Mouse (Mus musculus) natural killer cell, adult 2 months (primary cell): ENCODE measurements at regions not wholly inside any gene's neighbourhood (a gene's known extent, or its start where the extent isn't known, plus 50 kb on each side); places are given as distances from the start of the nearest gene placed in this dataset.

ENCODE experiments used
- DNase-seq, 2 experiments: peaks; one replicate each; pipeline ENCODE4 v3.0.0; 2022; ENCODE audit warnings: low spot score in 2 of 2

DNA sequence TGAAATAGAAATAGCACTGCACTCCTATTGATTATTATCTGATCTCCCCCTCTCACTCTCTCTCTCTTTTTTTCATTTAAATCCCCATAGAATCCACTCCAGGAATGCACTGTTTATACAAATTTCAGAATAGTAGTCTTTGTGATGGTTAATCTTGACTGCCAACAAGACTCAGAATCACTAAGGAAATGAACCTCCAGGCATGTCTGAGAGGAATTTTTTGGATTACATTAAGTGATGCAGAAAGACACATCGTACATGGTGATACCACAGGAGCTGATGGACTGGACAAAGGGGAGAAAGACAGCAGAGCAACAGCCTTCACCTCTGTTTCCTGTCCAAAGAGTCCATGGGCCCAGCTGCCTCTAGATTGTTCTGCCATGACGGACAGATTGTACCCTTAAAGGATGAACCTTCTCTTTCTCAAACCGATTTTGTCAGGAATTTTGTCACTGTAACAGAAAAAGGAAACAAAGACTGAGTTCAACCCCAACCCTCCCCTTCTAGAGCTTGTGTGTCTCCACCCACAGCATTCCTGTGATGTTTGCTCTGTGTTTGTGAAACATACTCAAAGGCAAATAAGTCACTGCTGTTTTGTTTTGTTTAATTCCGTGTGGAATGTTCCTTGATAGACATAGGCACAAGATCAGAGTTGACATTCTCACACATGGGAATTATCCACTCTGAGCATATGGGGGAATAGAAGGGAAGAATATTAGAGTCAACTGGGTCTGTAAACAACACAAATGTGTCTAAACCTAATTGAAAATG is 59.1 kb upstream of the Gm34302 start:
- DNase-seq = no peak

DNA sequence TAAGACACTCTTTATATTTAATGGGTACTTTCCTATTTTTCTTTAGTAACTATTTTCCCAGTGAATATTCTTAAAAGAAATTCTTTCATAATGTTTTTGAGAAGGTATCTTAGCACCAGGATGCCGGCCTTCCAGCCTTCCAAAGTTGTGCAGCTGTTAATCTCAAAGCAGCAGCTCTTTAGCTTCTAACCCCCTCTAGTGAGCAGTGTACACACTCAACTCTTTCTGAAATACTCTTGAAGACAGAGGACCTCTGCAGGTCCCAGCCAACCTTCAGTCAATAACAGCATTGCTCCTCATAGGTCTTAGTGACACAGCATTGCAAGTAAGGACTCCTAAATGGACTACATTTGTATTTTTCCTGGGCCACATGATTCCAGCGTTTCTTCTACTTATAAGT is 55.2 kb upstream of the Gm34302 start:
- DNase-seq = no peak

DNA sequence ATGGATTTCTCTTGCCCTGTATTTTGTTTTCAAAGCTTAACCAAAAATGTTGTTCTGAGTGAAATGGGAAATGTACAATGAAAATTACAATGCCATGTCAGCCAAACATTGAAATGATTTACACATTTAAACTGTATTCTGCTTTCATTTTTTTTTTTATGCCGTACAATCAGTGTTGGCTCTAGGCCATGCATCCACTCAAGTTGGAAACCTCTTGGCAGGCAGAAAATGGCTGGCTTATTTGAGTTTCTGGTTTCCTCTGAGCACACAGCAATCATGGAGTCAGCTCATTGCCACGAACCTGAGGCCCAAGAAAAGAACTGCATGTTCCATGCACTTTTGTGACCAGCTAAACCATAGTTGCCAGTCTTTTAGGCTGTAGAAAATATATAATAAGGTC is 50.5 kb upstream of the Gm34302 start:
- no peak for DNase-seq
